Mouse (Mus musculus) testis, adult 2 months (tissue): Measurements from ENCODE around the gene Tnpo1.

Experiments used
- CTCF ChIP-seq: fragments of 200-500 bp; IDR thresholded peaks from 2 replicates; pipeline ENCODE4 v1.5.1; 2012; ENCODE audit warnings: low read depth, mild to moderate bottlenecking, inconsistent platforms, low read length, moderate library complexity; ENCODE audit not compliant: control insufficient read depth, insufficient read depth, insufficient replicate concordance
- POLR2A ChIP-seq: fragments of 200-500 bp; IDR thresholded peaks from 2 replicates; pipeline ENCODE4 v1.6.1; 2012; ENCODE audit warnings: low read depth, mild to moderate bottlenecking, inconsistent platforms, low read length, moderate library complexity; ENCODE audit not compliant: control insufficient read depth

GRCm38 (mm10) chr13:98894900-98895299, 31.3 kb downstream of the Tnpo1 start:
- TF ChIP-seq CTCF (no peak), POLR2A (no peak)
